Mouse (Mus musculus): ENCODE measurements around the gene Nol12. TPM values are rescaled to one million over a fixed set of nuclear protein-coding genes. Genes with fewer than 3 reads are reported as not detected.

Gene Nol12
- polyA plus RNA-seq (2015; fragmentation: Nextera tagmentation; extraction: Ambion mirVana) = 41.4 and 42.3 TPM in 2 replicates

GRCm38 (mm10) chr15:78934784-78935320 is at the start of gene Nol12:
TSS of gene Nol12 (plus strand) at chr15:78934933.
- peak within 1 kb of the TSS; percentile 75 for H3K9ac ChIP-seq
- peaks cover 13% of the 10 kb centered on the region for H3K36me3 ChIP-seq
- H3K4me3 ChIP-seq (replicated peaks) = peak within 1 kb of the TSS; percentile 74
- H3K27me3 ChIP-seq (replicated peaks) = no peaks in the 10 kb centered on the region
- peak within 1 kb of the TSS; percentile 84 for H3K27ac ChIP-seq
- ATAC-seq = peak; percentile 88
- peak within 1 kb of the TSS; percentile 61 for H3K4me2 ChIP-seq (replicated peaks)
- WGBS = 0% methylated on average over 42 of the region's 42 CpGs
- peaks cover 14% of the 10 kb centered on the region for H3K4me1 ChIP-seq (replicated peaks)
- H3K9me3 ChIP-seq = no peaks in the 10 kb centered on the region

- ATAC-seq = peak; percentile 44; the same call in 1 of the 2 replicates
- WGBS = 23% methylated on average over 13 of the region's 13 CpGs
- no peak overlapping the region for H3K4me2 ChIP-seq (replicated peaks)
- no peak overlapping the region for H3K9ac ChIP-seq
- H3K36me3 ChIP-seq = peaks cover 39% of the 10 kb centered on the region
- H3K4me1 ChIP-seq (replicated peaks) = peaks cover 33% of the 10 kb centered on the region
- H3K27me3 ChIP-seq (replicated peaks) = no peaks in the 10 kb centered on the region
- H3K4me3 ChIP-seq (replicated peaks) = no peak overlapping the region
- no peaks in the 10 kb centered on the region for H3K9me3 ChIP-seq
- no peak overlapping the region for H3K27ac ChIP-seq
Observed at GRCm38 (mm10) chr15:78889401-78889853, 45.3 kb upstream of the Nol12 start.

- 25% methylated on average over 7 of the region's 7 CpGs for WGBS
- Histone ChIP-seq H3K9ac (no peak overlapping the region), H3K4me3 (replicated peaks) (no peak overlapping the region), H3K36me3 (peaks cover 22% of the 10 kb centered on the region), H3K27ac (no peak overlapping the region), H3K27me3 (replicated peaks) (no peaks in the 10 kb centered on the region), H3K4me2 (replicated peaks) (no peak overlapping the region), H3K9me3 (no peaks in the 10 kb centered on the region), H3K4me1 (replicated peaks) (peaks cover 57% of the 10 kb centered on the region)
- ATAC-seq = no peak
Observed at GRCm38 (mm10) chr15:78892440-78892839, 42.3 kb upstream of the Nol12 start.

DNA sequence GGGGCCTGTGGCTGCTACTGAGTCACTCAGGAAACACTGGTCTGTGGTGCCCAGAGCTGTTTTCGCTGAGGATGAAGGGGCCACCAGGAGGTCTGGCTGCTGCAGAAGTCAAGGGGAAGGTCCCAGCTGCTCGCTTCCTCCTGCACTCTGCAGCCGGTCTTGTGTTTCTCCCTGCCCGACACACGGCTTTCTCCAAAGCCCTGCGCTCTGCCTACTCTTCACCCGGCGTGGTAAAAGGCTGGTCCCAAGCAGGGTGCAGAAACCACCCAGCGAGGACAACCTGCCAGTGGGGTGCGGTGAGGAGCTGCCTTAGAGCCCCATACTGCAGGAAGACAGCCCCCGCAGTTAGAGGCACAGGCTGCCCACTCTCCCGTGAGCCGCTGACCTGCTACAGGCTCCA is 40.0 kb upstream of the Nol12 start:
- no peaks in the 10 kb centered on the region for H3K9me3 ChIP-seq
- peaks cover 62% of the 10 kb centered on the region for H3K4me1 ChIP-seq (replicated peaks)
- H3K36me3 ChIP-seq = peaks cover 15% of the 10 kb centered on the region; the same call in 1 of the 2 replicates
- H3K4me3 ChIP-seq (replicated peaks) = no peak overlapping the region
- H3K27me3 ChIP-seq (replicated peaks) = no peaks in the 10 kb centered on the region
- H3K27ac ChIP-seq = peak overlapping the region; percentile 57
- no peak overlapping the region for H3K4me2 ChIP-seq (replicated peaks)
- no peak overlapping the region for H3K9ac ChIP-seq
- 72% methylated on average over 13 of the region's 13 CpGs for WGBS
- ATAC-seq = no peak

GRCm38 (mm10) chr15:78895741-78896140 is 39.0 kb upstream of the Nol12 start:
- H3K27ac ChIP-seq = peak overlapping the region; percentile 48; the same call in 1 of the 2 replicates
- peaks cover 63% of the 10 kb centered on the region for H3K4me1 ChIP-seq (replicated peaks)
- WGBS = 77% methylated on average over 2 of the region's 2 CpGs

DNA sequence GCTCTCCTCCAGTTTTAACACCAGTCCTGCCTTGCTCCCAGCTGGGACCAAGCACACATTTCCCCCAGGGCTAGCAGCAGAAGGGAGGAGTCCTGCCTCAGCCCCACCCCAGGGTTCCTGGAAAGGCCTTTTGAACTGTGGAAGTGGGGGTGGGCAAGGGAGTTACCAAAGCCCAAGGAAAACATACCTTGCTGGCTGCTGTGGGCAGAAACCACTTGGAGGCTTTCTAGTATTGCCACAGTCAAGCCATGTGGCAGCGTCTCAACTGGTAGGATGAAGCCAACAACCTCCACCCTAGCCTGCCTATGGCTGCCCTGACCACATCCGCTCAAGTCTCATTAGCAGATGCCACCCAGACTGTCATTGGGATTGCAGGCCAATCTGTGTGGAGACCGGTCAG is 38.6 kb upstream of the Nol12 start:
- Histone ChIP-seq H3K4me2 (replicated peaks) (no peak overlapping the region), H3K27me3 (replicated peaks) (no peaks in the 10 kb centered on the region), H3K9me3 (no peaks in the 10 kb centered on the region), H3K27ac (peak overlapping the region; percentile 48; the same call in 1 of the 2 replicates), H3K36me3 (peaks cover 15% of the 10 kb centered on the region; the same call in 1 of the 2 replicates), H3K9ac (no peak overlapping the region), H3K4me1 (replicated peaks) (peaks cover 67% of the 10 kb centered on the region), H3K4me3 (replicated peaks) (no peak overlapping the region)
- no peak for ATAC-seq
- WGBS = 77% methylated on average over 3 of the region's 3 CpGs

More at GRCm38 (mm10) chr15:78895741-78896140, 39.0 kb upstream of the Nol12 start:
- no peaks in the 10 kb centered on the region for H3K27me3 ChIP-seq (replicated peaks)
- no peaks in the 10 kb centered on the region for H3K9me3 ChIP-seq
- H3K4me2 ChIP-seq (replicated peaks) = no peak overlapping the region
- H3K4me3 ChIP-seq (replicated peaks) = no peak overlapping the region
- H3K36me3 ChIP-seq = peaks cover 15% of the 10 kb centered on the region; the same call in 1 of the 2 replicates
- ATAC-seq = no peak
- no peak overlapping the region for H3K9ac ChIP-seq

DNA sequence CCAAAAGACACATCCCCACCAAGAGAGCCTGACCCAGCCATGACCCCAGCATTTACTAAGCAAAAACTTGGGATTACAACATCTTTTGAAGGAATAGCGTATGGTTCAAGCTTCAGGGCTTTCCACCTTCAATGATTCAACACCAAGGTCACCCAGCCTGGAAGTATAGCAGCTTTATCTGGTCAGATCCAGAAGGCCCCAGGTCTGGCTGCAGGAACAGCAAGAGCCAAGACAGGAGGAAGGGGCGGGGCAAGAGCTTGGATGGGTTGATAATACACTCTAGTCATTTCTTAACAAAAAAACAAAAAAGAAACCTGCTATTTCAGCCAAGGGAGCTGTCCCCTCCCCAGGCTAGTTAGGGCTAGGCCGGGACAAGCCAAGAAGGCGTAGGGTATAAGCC is 37.2 kb upstream of the Nol12 start:
- H3K4me2 ChIP-seq (replicated peaks) = no peak overlapping the region
- no peak for ATAC-seq
- no peak overlapping the region for H3K4me3 ChIP-seq (replicated peaks)
- no peak overlapping the region for H3K9ac ChIP-seq
- no peaks in the 10 kb centered on the region for H3K9me3 ChIP-seq
- peak overlapping the region; percentile 68; the same call in 1 of the 2 replicates for H3K27ac ChIP-seq
- H3K4me1 ChIP-seq (replicated peaks) = peaks cover 66% of the 10 kb centered on the region
- 90% methylated on average over 4 of the region's 4 CpGs for WGBS
- peaks cover 7% of the 10 kb centered on the region; the same call in 1 of the 2 replicates for H3K36me3 ChIP-seq
- H3K27me3 ChIP-seq (replicated peaks) = no peaks in the 10 kb centered on the region

DNA sequence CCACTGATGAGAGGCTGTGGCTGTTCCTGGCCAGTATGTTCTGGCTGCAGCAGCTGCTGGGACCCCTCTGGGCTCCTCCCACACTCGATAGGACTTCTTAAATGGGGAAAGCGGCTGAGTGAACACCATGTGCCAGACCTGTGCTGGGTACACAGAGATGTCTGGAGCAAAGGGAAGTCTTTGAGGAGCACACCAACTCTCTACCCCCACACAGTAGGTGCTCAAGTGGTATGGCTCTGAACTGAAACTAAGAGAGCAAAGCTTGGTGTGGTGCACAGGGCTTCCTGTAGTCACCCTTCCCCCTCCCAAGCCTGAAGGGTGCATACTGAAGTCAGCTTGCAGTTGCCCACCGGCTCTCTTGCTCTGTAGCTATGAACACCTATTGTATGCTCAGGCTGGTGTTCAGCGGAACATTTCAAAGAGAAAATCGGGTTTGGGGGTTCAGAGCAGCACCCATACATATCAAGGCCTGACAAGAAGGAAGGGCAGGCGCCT is 36.2 kb upstream of the Nol12 start:
- no peak for ATAC-seq
- peaks cover 69% of the 10 kb centered on the region for H3K4me1 ChIP-seq (replicated peaks)
- peaks cover 8% of the 10 kb centered on the region; the same call in 1 of the 2 replicates for H3K36me3 ChIP-seq
- H3K27me3 ChIP-seq (replicated peaks) = no peaks in the 10 kb centered on the region
- 0 out of 2 replicates have a peak overlapping the region, but pooled peaks have one; percentile 82 for H3K9ac ChIP-seq
- peak overlapping the region; percentile 68 for H3K27ac ChIP-seq
- 59% methylated on average over 6 of the region's 6 CpGs for WGBS
- H3K4me3 ChIP-seq (replicated peaks) = peak overlapping the region; percentile 66; the same call in 1 of the 2 replicates
- H3K9me3 ChIP-seq = no peaks in the 10 kb centered on the region
- H3K4me2 ChIP-seq (replicated peaks) = peak overlapping the region; percentile 91

DNA sequence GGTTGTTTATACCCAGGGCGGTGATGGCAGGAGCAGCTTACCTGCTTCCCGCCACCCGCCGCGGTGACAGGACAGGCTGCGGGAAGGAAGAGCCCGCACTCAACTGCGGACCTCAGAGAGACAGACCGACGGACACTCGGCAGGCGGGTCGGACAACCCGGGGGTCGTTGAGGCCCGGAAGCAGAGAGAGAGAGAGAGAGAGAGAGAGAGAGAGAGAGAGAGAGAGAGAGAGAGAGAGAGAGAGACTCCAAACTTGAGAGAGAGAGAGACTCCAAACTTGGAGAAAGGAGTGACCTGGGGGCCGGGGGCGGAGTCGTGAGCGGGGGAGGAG is 35.4 kb upstream of the Nol12 start, which contains the start of gene Gm49510:
Gm49510 (plus strand) TSS at position 259 of the 331 bp plus-strand sequence.
- H3K4me1 ChIP-seq (replicated peaks) = peaks cover 61% of the 10 kb centered on the region
- H3K27me3 ChIP-seq (replicated peaks) = no peaks in the 10 kb centered on the region
- 2% methylated on average over 20 of the region's 20 CpGs for WGBS
- H3K4me2 ChIP-seq (replicated peaks) = peak within 1 kb of the TSS; percentile 91
- H3K36me3 ChIP-seq = peaks cover 12% of the 10 kb centered on the region
- peak within 1 kb of the TSS; percentile 66 for H3K4me3 ChIP-seq (replicated peaks)
- H3K27ac ChIP-seq = peak within 1 kb of the TSS; percentile 78
- ATAC-seq = no peak
- peak within 1 kb of the TSS; percentile 82 for H3K9ac ChIP-seq
- no peaks in the 10 kb centered on the region for H3K9me3 ChIP-seq

DNA sequence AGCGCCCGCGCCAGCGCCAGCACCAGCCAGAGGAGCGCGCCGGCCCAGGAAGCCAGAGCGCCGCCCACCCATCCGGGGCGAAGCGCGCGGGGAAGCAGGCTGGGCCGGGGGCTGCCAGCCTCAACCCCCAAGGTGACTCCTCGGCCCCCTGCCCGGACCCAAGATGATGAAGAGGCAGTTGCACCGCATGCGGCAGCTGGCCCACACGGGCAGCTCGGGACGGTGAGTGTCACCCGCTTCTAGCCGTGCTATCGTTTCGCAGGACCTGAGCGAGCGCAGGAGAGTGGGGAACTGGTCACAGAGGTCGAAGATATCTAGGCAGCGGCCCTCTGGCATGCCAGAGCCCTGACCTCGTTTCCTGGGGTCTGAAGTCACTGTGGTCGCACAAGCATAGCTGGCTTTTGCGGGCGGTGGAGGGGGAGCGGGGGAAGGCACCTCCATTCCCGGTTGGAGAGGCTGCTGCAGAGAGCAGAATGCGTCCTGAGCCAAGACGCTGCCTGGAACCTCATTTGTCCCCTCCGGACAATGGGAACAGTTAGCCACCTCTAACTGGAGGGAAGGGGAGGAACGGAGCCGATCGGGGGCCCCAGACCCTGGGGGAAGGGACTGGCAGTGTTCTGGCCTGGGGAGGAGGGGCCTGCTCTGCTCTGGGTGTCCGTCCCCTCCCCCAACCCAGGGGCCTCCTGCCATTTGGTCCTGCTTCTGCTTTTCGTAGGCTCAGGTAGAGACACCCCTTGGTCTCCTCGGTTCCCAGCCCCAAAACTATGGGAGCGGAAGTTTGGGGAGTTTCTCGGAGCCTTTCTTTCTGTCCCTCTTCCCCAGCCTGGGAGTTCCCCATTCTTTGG is 34.8 kb upstream of the Nol12 start, which contains the start of gene Sh3bp1:
Sh3bp1 (plus strand) TSS at position 29 of the 845 bp plus-strand sequence.
- no peaks in the 10 kb centered on the region for H3K27me3 ChIP-seq (replicated peaks)
- H3K4me3 ChIP-seq (replicated peaks) = peak within 1 kb of the TSS; percentile 66
- H3K9me3 ChIP-seq = no peaks in the 10 kb centered on the region
- H3K36me3 ChIP-seq = peaks cover 17% of the 10 kb centered on the region
- H3K27ac ChIP-seq = peak within 1 kb of the TSS; percentile 78
- H3K4me2 ChIP-seq (replicated peaks) = peak within 1 kb of the TSS; percentile 91
- peak; percentile 66 for ATAC-seq
- peaks cover 55% of the 10 kb centered on the region for H3K4me1 ChIP-seq (replicated peaks)
- under 1% methylated on average over 47 of the region's 47 CpGs for WGBS
- H3K9ac ChIP-seq = peak within 1 kb of the TSS; percentile 82

DNA sequence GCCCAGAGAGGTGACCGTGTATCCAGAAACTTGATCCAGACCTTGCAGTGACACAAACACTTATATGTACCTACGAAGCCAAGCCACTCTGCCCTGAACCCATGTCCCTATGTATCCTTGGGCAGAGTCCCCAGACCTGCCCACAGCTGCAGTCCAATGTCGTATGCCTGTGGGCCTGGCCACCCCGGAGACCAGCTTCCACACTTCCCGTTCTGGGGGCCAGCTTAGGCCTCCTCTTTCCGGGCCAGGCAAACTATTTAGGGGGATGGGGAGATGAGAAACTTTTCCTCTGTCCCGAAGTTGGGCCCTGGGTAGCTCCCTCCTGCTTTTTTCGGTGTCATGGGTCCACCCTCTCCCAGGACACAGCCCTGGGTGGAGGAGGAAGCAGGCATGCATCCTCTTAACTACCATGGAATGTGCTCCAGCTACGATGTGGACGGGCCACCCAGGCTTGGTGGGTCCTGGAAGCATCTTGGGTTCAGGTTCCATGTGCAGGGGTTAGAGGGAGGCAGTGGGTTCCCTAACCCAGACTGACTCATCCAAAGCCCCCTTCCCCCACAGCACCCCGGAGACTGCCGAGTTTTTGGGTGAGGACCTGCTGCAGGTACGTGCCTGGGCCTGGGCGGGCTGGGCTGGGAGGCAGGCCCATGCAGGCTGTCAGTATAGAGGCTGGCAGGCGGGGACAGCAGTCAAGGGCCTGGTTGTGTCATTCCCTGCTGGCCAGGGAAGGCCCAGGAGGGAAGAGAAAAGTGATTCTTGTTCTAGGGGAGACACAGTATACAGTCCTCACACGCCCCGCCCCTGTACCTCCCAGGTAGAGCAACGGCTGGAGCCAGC is 33.9 kb upstream of the Nol12 start:
- H3K4me2 ChIP-seq (replicated peaks) = peak overlapping the region; percentile 91
- H3K4me3 ChIP-seq (replicated peaks) = peak overlapping the region; percentile 66
- no peaks in the 10 kb centered on the region for H3K27me3 ChIP-seq (replicated peaks)
- H3K4me1 ChIP-seq (replicated peaks) = peaks cover 50% of the 10 kb centered on the region
- WGBS = 11% methylated on average over 18 of the region's 18 CpGs
- H3K27ac ChIP-seq = peak overlapping the region; percentile 78
- ATAC-seq = 0 out of 2 replicates have a peak, but pooled peaks have one; percentile 24
- H3K9me3 ChIP-seq = no peaks in the 10 kb centered on the region
- H3K9ac ChIP-seq = peak overlapping the region; percentile 82
- peaks cover 17% of the 10 kb centered on the region for H3K36me3 ChIP-seq
